Mouse (Mus musculus) layer of hippocampus, postnatal 14 days (tissue): ENCODE results near the gene Tfb1m. TPM values are rescaled to one million over a fixed set of nuclear protein-coding genes. Genes with fewer than 3 reads are reported as not detected.

Source experiments
- DNase-seq, 2 experiments: peaks; one replicate each; pipeline ENCODE4 v3.0.0; 2021 to 2022; ENCODE audit warnings: low spot score in 2 of 2, mixed read lengths in 1 of 2
- long read RNA-seq, 2 experiments: library from polyadenylated mRNA; stranded (forward); transcript quantifications; one replicate each; pipeline ENCODE4 v2.0.0; 2021
- total RNA-seq, 2 experiments: library from RNA; stranded (reverse); gene quantifications; 2 replicates each; pipeline ENCODE4 v1.2.3; 2021

Gene Tfb1m
- 1 to 10 TPM; 5.4 to 6.4 TPM for total RNA-seq
- long read RNA-seq, experiment 1, partial matches to known transcripts, result 0 of 2 reads
- long read RNA-seq, experiment 1, other reads (novel, unspliced or antisense), result 1 of 2 reads
- long read RNA-seq, experiment 2, partial matches to known transcripts, result 0 of 3 reads
- long read RNA-seq, experiment 2, other reads (novel, unspliced or antisense), result 2 of 3 reads

DNA sequence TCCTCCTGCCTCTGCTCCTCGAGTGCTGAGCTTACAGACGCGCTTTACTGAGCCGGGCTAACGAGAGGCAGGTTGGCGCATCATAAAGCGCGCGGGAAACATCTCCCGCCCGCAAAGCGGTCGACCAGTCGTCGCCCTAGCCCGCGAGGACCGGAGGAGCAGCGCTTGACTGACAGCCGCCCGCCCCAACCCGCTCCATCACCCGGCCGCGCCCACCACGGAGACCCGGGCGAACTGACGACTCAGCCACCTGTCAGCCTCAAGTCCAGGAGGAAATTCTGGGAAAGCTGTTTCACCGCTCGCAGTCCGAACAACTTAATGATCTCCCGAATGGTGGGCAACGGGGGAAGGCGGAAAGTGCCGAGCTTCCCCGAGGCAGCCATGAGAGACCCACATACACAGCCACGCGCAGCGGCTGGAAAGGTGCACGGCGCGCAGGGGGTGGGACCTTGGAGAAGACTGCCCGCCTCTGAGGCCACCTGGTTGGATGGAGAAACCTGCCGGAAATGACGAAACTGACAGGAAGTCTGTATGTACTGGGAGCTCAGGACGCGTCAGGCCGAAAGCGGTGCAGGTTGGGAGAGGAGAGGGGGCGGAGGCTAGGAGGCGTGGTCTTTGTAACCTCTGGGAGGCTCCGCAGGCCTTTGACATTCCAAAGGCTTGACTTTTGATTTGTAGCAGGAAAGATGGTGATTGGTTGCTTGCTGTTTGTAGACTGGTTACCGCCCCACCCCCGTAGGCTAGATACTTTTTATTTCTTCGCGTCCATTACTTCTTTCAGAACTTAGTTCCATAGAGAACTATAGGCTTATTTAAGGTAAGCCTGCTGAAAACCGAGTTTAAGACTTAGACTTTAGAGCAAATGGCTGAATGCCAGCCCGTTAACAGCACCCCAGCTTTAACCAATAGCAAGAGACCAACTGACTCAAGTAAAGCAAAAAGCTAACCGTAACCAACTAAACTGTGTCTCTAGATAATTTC, at the start of gene Tfb1m:
Gene Tfb1m (minus strand): TSS at position 451 of the 981 bp plus-strand sequence.
- DNase-seq, result peak; percentile 99

- peak in 1 of 2 experiments; percentile 16 for DNase-seq
These were observed 45.5 kb upstream of the Tfb1m start for GRCm38 (mm10) chr17:3602954-3603672.

DNA sequence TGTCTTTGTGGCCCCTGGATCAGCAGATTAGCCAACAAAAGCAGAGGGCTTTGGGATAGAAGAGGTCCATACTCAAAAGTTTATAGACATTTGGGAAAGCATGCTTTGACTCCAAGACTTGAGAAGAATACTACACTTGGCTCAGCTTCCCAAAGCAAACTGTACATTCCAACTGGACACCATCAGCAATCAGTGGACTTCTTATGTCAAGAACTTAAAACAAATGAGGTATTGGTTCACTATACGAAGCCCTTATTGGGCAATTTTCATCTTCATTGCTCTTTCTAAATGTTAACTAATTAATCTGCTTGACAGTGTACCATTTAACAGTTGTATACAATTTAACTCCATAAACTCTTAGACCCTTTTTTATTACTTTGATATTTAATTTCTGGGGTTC, 40.8 kb upstream of the Tfb1m start:
- no peak for DNase-seq

GRCm38 (mm10) chr17:3597866-3598265, 40.3 kb upstream of the Tfb1m start:
- no peak for DNase-seq

DNA sequence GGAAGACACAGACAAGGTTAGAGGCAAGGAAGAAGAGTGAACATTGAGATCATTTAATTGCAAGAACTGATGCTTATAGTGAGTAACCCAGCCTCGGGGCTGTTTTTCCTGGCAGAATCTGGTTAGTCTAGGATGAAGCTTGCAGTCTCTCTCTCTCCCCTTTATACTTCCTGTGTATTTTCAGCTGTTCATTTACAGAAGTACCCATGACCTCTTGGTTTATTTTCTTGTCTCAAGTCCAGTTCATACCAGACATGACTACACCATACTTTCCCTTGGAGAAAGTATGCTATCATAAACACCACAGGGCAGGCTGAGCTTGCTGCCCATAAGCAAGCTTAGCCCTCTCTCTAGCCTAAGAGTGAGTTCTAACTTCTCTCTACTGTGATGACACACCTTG, 39.5 kb upstream of the Tfb1m start:
- no peak for DNase-seq

DNA sequence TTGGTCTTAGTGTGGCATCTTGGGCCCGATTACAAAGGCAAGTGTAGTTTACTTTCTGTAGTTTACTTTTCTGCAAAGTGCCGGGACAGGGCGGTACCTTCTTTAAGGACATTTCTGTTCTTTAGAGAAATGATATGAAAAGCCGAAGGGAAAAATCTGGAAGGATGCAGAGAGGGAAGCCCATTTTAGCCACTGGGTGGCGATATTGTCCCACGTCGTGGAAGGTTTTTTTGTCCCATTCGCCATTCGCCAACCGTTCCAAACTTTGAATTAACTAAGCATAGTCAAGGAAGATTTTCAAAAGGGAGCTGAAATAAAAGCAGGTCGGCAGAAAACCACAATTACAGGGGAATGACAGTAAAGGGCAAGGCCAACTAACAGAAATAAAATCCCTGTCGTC, 13.3 kb upstream of the Tfb1m start:
- DNase-seq, result peak; percentile 79 to 84

DNA sequence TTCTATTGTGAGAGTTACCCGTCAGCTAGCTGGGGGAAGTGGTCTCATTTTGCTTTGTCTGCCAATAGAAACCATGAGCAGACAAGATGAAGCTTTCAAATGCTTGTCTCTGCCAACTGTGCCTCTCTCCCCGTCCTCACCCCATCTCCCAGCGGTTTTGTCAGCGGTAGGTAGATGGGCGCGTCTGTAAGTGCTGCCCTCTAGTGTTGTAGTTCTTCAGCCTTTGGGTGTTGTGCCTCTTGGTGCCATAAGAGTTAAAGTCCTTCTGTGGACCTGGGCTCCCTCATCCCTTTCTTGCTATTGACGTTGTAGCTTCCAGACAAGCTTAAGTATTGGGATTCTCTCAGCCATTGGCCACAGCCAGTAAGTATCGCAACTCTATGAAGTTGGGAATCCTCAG, 4.8 kb upstream of the Tfb1m start:
- DNase-seq, result no peak

GRCm38 (mm10) chr17:3560534-3560933, 3.0 kb upstream of the Tfb1m start:
- DNase-seq, result peak in 1 of 2 experiments; percentile 34

DNA sequence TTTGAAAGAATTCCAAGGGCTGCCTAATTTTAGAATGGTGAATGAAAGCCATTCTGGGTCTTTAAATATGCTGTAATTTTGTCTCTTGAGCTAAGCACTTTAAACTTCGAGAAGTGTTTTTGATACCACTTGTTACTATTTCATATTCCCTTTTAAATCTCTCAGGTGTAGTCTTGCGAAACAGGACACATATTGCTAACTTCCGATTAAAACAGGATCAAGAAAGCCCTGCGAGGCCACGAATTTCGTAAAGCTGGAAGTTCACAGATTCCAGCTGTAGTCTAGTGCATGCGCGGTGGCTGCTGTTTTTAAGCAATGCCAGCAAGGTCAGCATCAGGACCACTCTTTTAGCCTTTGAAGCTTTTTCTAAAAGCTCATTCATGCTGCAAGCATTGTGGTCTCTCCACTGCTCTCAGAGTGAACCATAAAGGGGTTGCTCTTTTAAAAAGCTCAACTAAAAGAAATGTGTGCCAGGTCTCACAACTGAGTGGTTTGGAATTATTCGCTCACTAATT, 832 bp upstream of the Tfb1m start:
- DNase-seq, result no peak

- DNase-seq, result no peak
These were observed 1.3 kb downstream of the Tfb1m start for GRCm38 (mm10) chr17:3556251-3556650.

GRCm38 (mm10) chr17:3547725-3548124, 9.9 kb downstream of the Tfb1m start:
- DNase-seq, result no peak

- DNase-seq, result no peak
These were observed 16.5 kb downstream of the Tfb1m start for GRCm38 (mm10) chr17:3541033-3541432.

DNA sequence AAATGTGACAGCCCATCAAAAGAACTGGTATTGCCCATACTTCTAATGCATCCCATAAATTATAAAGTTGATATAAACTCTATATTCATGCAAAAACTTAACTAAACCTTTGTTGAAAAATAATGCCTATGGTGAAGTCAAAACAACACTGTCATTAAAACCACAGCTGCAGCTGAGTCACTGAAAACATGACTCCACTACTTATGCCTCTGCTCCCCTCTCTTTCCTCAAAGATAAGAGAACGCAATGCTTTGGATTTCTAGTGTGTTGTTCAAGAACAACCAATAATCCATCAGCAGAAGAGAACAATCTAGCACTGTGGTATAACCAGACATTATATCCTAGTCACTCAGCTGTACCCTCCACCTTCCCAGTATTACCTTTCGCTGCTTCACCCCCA, 17.3 kb downstream of the Tfb1m start:
- DNase-seq, result no peak

DNA sequence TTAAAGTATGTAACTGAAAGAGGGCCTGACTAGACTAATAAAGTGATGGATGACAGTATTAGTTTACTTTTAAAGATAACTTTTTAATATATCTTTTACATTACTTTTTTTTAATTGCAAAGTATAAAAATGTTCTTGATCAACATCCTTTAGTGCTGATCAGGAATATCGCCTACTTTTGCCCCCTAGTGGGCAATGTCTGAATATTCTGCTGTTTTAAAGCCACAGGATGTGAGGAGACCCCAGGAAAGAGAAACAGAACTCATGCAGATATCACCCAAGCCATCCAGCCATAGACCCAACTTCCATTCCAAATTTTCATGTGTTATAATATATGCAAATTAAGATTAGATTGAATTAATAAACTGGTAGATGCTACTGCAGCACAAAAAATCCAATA, 24.2 kb downstream of the Tfb1m start:
- DNase-seq, result peak in 1 of 2 experiments; percentile 52

DNA sequence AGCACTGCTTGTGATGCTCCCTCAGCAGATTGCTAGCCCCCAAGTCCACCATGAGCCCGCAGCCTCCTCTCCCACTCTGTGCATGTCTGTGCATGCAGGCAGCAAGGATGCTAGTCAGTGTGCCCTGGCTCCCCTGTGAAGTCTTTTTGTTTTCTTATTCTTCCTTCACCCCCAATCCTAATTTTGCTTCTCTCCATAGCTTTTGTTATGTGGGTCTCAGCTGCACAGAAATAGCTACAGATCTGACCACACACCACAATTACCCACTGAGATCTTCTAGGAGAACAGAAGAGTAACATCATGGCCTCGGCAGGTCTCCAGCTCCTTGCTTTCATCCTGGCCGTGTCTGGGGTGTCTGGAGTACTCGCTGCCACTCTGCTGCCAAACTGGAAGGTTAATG, 25.3 kb downstream of the Tfb1m start, which contains the start of gene Cldn20:
Gene Cldn20 (plus strand): TSS at position 301 of the 400 bp plus-strand sequence.
- DNase-seq, result no peak

- no peak for DNase-seq
These were observed 25.9 kb downstream of the Tfb1m start for GRCm38 (mm10) chr17:3531641-3532040.

DNA sequence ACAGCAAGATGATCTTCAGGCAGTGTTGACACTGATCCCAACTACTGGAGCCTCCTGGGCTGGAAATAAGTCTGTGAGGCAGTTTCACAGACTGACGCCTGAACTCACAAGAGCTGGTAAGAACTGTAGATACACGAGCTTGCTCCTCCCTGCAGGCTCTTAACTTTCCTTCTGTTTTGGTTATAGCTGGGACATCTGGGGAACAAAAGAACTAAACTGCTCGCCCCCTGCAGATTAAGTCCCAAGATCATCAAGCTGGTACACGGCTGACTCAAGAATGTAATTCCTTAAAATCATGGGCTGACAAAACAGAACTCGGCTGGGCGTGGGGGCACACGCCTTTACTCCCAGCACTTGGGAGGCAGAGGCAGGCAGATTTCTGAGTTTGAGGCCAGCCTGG, 27.0 kb downstream of the Tfb1m start:
- no peak for DNase-seq

- no peak for DNase-seq
These were observed 28.1 kb downstream of the Tfb1m start for GRCm38 (mm10) chr17:3529523-3529922.

DNA sequence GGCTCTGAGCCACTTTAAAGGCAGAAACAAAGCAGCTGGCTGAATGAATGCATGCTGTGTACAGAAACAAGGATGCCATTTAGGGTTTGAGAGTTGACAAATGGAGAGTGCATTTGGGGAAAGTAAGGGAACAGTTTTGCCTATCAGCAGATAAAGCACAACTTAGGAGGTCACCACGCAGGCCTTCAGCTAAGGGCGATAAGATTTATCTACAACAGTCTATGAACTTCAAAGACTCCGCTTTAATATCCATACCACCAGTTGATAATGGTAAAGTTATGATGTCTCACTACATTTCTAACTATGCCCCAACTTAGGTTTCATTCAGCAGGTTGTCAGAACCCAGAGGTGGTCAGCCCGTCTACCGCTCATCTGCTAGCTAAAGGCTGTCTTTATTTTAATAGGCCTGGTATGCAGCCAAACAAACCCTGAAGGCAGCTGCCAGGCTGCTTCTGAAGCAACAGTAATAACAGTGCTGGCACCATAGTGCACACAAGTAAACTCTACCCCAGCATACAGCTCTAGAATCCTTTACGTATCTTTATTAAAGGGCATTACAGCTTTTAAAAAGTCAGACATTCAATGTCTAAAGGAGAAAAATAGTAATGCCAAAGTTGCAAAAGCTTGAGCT, 29.6 kb downstream of the Tfb1m start:
- DNase-seq, result peak in 1 of 2 experiments; percentile 15

- DNase-seq, result no peak
These were observed 37.2 kb downstream of the Tfb1m start for GRCm38 (mm10) chr17:3520344-3520743.

DNA sequence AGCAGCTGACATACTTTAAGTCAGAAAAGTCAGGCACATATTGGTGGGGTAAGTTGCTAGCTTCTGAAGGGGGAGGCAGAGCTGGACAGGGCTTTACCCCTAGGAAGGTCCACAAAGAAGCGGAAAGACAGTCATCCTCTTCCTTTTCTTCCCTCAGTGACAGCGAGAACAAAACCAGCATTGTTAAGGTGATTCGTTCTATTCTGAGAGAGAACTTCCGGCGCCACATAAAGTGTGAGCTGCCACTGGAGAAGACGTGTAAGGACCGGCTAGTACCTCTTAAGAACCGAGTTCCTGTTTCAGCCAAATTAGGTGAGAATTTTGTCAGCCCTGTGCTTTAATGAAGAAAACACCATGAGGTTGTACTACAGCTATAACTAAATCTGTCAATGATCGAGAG, 41.2 kb downstream of the Tfb1m start:
- no peak for DNase-seq
